Mouse (Mus musculus) heart, postnatal 14 days (tissue): ENCODE measurements at regions not wholly inside any gene's neighbourhood (a gene's known extent, or its start where the extent isn't known, plus 50 kb on each side); places are given as distances from the start of the nearest gene placed in this dataset.

ENCODE experiments used
- DNase-seq, 2 experiments: peaks; one replicate each; pipeline ENCODE4 v3.0.0; 2021 to 2022
- intact Hi-C: fragments of 180-260 bp; cut with DNase I; formaldehyde crosslinking; loops from one replicate; pipeline ENCODE4 v1.15.1; 2025

DNA sequence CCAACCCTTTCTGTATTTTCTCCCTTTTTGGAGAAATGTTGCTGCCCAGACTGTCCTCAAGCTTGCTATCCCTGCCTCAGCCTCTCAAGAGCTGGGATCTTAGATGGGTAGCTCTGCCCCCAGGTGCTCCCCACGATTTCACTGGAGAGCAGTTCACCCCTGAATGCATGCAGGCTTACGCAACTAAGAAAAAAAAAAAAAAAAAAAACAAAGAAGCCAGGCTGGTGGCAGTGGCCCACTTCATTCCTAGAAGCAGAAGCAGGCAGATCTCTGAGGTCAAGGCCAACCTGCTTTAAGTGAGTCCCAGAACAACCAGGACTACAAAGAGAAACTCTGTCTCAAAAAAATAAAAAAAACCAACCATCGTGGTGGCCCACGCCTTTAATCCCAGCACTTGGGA is 51.2 kb upstream of the Fbxo11 start:
- DNase-seq, result no peak
- intact Hi-C loops, result no loop called here

DNA sequence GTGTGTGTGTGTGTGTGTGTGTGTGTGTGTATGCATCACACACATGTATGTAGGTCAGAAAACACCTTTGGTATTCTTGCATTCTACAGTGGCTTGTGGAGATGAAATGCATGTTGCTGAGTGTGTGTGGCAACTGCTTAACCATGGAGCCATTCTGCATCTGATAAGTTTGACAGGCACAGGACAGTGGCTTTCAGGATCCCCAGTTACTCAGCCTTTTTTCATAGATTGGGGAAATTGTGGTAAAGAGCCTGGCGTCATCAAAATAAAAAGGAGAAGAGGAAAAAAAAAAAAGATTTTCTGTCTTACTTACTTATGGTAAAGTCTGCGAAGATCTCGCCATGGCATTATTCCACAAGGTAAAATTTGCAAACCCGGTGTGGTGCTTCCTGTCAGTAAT is 53.6 kb upstream of the Fbxo11 start:
- intact Hi-C loops, result no loop called here
- DNase-seq, result no peak

DNA sequence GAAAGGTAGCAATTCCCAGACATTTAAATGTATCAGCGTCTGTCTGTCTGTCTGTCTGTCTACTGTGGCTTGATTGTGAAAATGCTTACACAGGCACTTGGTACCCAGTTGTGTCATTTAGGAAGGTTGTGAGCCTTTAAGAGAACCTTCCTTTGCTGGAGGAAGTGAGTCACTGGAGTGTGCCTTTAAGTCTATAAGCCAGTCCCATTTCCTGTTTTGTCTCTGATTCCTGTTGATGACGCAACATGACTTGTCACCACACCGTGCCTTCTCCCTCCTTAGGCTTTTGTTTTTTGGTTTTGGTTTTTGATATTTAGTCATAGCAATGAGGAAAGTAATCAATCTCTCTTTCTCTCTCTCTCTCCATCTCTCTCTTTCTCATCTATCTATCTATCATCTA is 58.6 kb upstream of the Fbxo11 start:
- DNase-seq, result no peak
- intact Hi-C loops, result no loop called here

DNA sequence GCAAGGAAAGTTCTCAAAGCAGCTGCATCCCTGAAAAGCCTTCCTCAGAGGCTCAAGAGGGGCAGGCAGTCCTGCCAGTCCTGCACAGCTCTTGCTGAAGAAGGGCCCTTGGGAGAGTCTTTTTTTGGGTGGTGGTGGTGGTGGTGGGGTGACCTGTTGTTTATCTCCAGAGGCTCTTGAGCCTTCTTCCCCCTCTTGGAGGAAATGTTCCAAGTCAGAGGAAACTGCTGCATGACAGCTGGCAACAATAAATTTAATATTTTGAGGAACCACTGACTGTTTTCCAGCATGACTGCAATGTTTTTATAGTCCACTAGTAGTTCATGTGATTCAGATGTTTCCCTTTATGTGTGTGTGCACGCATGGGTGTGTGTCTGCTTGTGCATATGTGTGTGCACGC is 62.0 kb upstream of the Fbxo11 start:
- DNase-seq, result no peak
- intact Hi-C loops, result no loop called here

DNA sequence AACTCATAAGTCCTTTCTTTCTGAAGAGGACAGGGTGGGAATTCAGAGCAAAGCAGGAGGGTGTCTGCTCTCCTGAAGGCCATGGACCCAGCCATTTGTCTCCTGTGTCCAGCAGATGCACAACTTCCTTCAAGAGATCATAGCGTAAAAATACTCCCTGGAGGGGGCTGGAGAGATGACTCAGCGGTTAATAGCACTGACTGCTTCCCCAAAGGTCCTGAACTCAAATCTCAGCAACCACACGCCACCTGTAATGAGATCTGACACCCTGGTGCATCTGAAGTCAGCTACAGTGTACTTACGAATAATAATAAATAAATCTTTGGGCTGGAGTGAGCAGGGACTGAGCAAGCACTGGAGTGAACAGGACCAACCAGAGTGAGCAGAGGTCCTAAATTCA is 66.2 kb upstream of the Fbxo11 start:
- intact Hi-C loops, result no loop called here
- DNase-seq, result no peak

DNA sequence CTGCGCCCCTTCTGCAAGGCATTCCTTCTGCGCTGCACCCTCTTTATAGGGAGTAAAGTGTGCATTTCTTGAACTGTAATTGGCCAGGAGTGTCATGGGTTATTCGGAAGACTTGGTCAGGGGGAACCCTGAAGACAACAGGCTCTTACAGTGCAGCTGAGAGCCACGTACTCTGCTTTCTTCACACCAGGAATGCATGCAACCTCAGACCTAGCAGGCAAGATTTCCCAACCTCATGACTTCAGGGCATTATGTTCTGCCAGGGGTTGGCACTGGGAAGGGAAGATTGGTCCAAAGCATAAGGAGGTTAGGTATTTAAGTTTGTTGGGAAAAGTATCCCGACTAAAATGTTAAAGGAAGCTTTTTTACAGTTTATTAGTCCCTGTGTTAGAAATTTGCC is 66.9 kb upstream of the Fbxo11 start:
- intact Hi-C loops, result no loop called here
- no peak for DNase-seq

DNA sequence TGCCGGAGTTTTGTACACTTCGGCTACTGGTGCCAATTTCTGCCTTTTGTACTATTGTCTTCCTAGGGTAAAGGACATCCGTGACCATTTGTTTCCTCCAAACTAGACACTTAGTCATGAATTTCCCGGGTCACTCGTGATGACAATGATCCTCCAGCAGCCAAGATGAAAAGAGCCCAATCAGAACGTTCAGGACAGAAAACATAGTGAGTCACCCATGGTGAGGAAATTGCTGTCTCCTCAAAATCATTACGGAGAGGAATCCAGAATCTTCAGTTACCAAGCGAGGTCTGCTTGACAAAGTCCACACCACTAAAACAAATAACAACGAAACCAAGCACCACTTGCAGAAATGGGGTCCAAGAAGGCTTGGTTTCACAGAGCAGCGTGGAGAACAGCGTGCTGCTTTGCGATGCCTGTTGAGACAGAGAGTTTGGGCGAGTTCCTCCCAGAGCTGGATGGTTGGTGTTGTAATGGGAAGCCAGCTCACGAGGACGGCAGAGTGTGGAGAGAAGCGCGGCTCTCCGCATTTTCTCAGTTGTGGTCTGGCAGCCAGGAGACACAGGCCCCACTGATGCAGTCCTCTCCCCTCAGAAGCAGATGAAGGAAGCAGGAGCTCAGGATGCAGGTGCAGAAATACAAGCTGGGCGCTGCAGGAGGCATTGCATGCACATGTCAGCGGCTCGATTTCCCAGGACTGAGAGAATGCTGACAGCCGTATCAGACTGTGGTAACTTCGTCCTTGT is 67.7 kb upstream of the Fbxo11 start:
- intact Hi-C loops, result no loop called here
- DNase-seq, result peak in 1 of 2 experiments; percentile 10

DNA sequence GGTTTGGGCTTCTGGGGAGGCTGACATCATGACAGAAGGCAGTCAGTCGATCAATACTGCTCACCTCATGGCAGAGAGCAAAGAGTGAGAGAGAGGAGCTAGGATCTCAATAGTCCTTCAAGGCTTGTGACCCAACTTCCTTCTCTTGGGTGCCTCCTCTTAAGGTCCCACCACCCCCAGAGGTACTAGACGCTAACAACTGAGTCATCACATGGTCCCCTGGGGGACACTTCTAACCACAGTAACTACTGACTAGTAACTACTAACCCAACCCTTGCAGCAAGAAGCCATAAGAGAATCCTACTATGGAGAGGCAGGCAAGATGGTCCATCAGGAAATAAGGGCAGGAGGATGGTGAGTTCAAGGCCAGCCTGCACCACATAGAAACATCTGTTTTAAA is 69.5 kb upstream of the Fbxo11 start:
- intact Hi-C loops, result no loop called here
- no peak for DNase-seq

DNA sequence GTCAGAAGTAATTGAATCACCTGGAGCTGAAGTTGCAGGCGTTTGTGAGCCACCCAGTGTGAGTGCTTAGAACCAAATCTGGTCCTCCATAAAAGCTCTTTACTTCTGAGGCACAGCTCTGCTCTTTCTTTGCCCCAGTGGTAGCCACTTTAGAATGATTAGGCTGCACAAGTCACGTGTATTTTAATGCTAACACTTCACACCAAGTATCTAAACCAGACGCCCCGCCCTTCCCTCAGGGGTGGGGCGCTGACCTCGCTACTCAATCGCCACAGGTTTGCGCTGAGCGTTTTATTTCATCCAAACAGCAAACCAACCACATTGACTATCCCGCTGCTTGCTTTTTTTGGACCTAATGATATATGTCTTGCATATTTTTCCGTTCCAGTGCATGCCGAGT is 76.4 kb upstream of the Fbxo11 start:
- intact Hi-C loops, result no loop called here
- DNase-seq, result no peak

DNA sequence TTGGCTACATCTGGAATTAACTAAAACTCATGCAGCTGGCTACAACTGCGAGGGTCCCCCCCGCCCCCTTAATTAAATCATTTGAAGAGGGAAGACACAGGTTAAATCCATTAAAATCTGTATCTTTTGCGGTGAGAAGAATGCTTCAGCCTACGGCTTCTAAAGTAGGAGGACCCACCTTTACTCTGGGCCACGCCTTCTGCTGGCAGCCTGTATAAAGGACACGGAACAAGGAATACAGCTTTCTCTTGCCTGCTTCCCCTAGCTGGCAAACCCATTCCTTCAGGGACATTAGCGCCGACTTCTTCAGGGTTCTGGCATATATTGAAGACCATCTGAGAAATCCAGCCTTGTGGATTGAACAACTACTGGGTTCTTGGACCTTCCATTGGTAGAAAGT is 76.9 kb upstream of the Fbxo11 start:
- intact Hi-C loops, result no loop called here

DNA sequence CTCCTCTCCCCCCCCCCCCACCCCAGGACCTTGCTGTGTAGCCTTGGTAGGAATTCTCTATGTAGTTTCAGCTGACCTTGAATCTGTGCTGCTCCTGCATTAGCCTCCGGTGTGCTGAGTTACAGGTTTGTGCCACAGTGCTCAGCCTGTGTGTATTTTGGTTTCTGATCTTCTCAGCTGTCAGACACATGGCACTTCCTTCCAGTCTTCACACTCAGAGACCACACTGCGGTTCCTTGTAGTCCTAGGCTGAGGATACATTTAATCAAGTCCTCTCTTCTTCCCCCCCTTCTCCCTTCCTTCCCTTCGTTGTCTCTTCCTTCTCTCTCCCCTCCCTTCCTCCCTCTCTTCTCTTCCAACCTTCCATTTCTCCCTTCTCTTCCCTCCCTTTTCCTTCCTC is 77.7 kb upstream of the Fbxo11 start:
- intact Hi-C loops, result no loop called here

More for the DNA sequence above, 76.9 kb upstream of the Fbxo11 start:
- DNase-seq, result no peak

DNA sequence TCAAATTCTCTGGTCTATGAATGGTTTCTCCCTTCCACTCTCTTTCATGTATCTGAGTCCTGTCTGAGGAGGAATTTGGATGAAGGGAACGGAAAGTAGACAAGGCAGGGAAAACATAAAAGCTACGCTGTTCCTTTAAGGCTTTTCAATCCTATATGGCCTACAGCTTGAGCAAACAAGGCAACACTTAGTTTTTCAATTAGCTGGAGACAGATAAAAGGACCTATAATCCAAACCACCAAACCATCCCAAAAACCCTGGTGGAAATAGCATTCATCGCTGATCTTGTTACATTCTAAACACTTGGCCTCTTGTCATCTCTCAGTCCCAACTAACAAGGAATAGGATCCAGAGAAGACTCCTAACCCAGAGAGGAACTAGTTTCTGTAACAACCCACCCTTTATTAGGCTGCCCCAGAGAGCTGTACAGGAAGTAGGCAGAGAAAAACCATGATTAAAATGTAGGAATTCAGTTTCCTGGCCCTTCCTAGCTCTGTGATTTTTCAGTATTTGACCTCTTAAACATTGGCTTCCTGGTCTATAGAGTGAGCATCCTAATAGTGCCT is 78.4 kb upstream of the Fbxo11 start:
- intact Hi-C loops, result no loop called here
- DNase-seq, result no peak

More for the DNA sequence above, 77.7 kb upstream of the Fbxo11 start:
- DNase-seq, result no peak

DNA sequence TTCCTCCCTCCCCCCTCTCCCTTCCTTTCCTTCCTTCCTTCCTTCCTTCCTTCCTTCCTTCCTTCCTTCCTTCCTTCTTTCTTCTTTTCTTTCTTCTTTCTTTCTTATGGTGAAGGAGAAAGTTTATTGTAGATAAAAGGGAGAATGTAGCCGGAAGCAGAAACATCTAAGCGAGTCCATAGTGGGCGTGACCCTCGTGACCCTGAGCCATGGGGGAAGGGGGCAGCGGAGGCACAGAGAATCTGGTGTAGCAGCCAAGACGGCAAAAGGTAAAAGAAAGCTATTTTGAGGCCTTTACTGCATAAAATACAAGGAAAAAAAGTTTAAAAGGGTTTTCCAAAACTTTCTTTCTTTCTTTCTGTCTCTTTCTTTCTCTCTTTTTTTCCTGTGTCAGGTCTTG is 93.5 kb upstream of the Fbxo11 start:
- intact Hi-C loops, result no loop called here
- DNase-seq, result no peak

DNA sequence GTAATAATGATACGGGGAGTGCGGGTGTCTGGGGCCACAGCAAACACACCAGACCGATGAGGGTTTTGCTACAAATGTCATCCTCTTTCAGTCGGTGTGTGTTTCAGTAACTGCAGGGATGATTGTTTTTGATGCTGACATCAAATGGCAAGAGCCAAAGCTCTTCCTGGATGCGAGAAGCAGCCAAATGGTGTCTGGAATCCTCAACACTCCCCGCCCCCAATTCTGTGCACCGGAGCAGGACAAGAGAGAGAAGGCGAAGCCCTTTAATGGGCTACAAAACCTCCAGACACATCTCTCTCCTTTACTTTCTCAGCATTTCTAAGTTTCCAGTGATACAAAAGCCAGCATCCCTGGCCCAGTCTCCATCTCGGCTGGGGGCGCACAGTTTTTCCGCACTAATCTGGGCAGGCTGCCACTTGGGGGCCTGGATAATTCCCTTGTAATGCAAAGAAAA is 94.1 kb upstream of the Fbxo11 start:
- intact Hi-C loops, result no loop called here

DNA sequence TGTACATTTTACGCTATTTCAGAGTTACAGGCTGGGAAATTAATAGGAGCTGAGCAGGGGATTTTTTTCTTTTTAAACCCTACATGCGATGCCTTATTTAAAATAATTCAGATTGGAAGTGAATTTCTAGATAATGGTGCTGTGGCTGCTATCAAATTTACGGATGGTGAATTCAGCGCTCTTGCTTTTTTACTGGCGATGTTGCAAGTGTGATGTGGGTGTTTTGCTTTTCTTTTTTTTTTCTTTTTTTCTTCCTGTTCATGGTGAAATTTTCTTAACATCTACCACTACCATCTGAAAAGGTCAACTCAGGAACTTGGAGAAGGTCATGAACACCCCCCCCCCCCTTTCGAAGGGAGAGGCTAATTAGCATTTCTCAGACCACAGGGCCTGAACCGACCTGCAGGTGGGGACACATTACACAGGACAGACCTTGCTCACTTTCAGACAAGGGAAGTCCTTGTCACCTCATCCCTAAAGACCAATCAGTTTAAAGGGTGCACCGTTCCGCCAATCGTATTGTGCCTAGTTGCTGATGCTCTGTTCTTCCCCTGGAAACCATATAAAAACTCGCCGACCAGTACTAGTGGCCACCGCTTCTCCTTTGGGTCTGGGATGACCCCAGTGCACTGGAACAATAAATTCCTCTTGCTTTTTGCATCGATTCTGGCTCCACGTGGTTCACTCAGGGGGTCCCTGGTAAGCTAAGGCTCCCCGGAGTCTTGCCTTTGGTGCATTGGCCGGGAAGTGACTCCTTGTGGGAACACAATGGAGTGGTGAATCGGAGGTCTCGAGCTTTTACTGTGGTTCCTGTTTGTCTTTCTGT is 95.0 kb upstream of the Fbxo11 start:
- intact Hi-C loops, result no loop called here
- DNase-seq, result no peak

More for the DNA sequence above, 94.1 kb upstream of the Fbxo11 start:
- DNase-seq, result peak in 1 of 2 experiments; percentile 4

DNA sequence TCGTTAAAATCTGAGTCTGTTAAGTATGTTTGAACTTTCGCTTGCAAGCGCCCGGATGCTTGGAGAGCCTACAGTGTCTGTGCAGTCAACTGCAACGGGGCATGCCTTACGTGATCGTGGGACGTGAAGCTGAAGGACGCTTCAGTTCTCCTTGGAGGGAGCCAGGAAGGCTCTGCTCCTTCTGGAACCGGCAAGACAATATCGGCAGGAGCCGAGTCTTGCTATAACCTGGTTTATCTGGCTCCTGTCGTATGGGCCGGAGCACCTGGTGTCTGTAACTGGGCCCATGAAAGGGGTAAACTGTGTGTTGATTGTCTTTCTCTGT is 95.5 kb upstream of the Fbxo11 start:
- DNase-seq, result no peak
- intact Hi-C loops, result no loop called here

DNA sequence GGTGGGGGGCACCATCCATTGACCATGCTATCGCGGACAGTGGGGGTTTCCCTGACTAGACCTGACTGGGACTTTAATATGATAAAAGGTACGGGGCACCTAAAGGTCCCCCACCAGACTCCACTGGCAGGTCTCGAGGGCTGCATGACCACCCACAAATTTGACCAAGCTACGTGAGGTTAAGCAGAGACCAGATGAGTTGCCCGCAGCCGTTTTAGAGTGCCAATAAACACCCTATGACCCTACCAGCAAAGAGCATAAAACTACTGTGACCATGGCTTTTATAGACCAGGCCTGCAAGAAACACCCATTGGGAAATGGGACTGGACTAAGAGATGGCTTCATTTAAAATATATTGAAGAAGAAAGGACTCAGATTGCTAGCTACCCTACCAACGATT is 96.7 kb upstream of the Fbxo11 start:
- DNase-seq, result no peak
- intact Hi-C loops, result no loop called here

DNA sequence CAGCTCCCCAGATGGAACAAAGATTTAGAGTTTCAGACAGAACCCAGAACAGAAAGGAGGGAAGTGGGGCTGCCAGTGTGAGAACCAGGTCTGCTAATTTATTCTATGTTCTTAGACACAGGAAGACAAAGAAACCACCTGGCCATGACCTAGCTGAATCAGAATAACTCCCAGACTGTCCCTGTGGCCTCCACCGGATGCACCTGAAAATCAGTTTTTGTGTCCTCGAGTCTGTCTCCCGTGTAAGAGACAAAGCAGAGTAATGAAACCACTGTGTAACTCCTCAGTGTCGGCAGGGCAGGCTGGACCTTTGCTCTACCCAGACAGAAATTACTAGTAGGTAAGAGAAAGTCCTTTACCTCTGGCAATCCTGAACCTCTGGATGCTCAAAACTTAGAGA is 99.7 kb upstream of the Fbxo11 start:
- intact Hi-C loops, result no loop called here
- no peak for DNase-seq

DNA sequence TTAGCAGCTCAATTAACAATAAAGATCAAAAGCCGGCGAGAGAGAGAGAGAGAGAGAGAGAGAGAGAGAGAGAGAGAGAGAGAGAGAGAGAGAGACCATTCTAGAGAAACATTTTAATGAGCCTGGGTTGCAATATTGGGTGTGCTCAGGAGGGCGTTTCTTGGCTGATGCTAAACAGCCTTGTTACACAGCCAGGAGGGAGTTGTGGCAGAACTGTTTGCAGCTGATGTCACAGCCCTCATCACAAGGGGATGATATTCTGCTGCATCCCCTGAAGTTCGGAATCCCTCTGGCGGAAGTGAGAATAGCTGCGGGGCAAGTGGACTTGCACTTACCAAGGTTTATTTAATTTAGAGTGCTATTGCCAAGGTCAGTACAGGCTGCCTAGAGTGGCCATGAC is 100.7 kb upstream of the Fbxo11 start:
- intact Hi-C loops, result no loop called here
- no peak for DNase-seq

DNA sequence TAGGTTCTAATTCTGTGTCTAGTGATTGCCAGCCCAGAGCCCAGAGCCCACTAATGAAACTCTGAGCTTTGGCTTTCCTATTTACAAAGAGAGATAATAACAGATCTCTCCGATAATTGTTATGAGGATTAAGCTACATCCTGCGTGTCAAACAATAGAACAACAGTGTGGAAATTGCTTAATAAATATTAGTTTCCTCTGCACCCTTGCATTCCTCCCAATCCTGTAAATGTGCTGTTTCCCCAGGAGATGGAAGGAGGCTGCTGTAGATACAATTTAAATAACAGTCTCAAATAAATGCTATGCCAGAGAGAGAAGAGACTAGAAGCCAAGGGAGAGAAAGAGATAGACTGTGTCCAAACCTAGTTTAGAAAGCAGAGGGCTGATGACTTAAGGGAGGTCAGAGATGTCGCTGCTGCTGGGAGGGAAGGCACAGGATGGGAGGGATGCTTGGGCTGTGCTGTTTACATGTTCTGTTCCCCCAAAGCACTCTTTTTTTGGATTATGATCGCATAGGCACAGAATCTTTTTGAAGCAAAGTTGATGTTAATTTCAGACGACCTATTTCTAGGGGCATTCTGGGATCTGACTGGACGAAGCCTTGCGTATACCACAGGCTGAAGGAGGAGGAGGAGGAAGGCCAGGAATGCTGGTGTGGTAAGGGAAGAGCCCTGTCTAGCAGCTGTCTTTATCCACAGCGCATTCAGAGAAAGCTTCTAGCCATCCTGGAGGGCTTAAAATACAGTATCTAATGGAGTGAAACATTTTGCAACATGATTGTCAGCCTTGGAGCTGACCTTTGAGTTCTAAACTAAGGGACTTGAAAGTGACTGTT is 103.4 kb upstream of the Fbxo11 start:
- no peak for DNase-seq
- intact Hi-C loops, result no loop called here

DNA sequence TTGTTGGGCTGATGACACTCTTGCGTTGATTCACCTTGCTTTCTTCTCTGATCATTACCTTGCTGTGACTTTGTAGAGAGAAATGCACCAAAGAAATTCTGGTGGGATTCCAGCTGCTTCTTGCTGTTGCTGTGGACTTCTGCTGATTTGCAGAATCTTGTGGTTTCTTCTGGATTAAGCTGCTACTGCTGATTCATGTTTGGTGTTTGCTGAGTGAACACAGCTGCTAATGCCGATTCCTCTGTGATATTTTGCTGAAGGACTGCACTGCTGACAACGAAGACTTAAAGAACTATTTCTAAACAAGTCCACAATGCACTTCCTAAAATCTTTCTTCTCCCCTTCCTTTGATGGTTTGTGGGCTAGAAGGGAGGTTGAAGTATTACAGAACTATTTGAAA is 106.5 kb upstream of the Fbxo11 start:
- intact Hi-C loops, result no loop called here
- DNase-seq, result no peak
